Mouse (Mus musculus) layer of hippocampus, adult 2 months (tissue): ENCODE data around the gene Nckap5. TPM values are rescaled to one million over a fixed set of nuclear protein-coding genes. Genes with fewer than 3 reads are reported as not detected.

Experiments
- DNase-seq, 2 experiments: peaks; one replicate each; pipeline ENCODE4 v3.0.0; 2022; ENCODE audit warnings: low spot score in 2 of 2
- H3K27ac ChIP-seq: fragments of 200-600 bp; 2 replicates; pipeline ENCODE4 v1.8.1; 2022
- H3K4me3 ChIP-seq: fragments of 200-600 bp; 2 replicates; pipeline ENCODE4 v1.8.1; 2022; ENCODE audit warnings: mild to moderate bottlenecking
- CTCF ChIP-seq: fragments of 200-600 bp; conservative IDR thresholded peaks from 2 replicates; pipeline ENCODE4 v1.8.1; 2022; ENCODE audit warnings: antibody characterized with exemption, mild to moderate bottlenecking, moderate library complexity
- total RNA-seq, 2 experiments: library from RNA; stranded (reverse); gene quantifications; 2 replicates each; pipeline ENCODE4 v1.2.3; 2021

The Nckap5 gene
- total RNA-seq, 2 experiments from 2014 or later, result 10.5 to 11.8 TPM

- DNase-seq, result no peak
- H3K27ac ChIP-seq, result no peak overlapping the region
- no peak for TF ChIP-seq CTCF
- no peak overlapping the region for H3K4me3 ChIP-seq
Observed at GRCm38 (mm10) chr1:126578163-126578562, 252.4 kb downstream of the Nckap5 start.

- no peak for TF ChIP-seq CTCF
- no peak overlapping the region for H3K4me3 ChIP-seq
- DNase-seq, result no peak
- no peak overlapping the region for H3K27ac ChIP-seq
Observed at GRCm38 (mm10) chr1:126574295-126574694, 256.3 kb downstream of the Nckap5 start.

GRCm38 (mm10) chr1:126573714-126574113 is 256.9 kb downstream of the Nckap5 start:
- DNase-seq, result no peak
- Histone ChIP-seq H3K4me3 (no peak overlapping the region), H3K27ac (no peak overlapping the region)
- no peak for TF ChIP-seq CTCF

GRCm38 (mm10) chr1:126573097-126573496 is 257.5 kb downstream of the Nckap5 start:
- Histone ChIP-seq H3K4me3 (no peak overlapping the region), H3K27ac (no peak overlapping the region)
- no peak for TF ChIP-seq CTCF
- no peak for DNase-seq

- DNase-seq, result no peak
- TF ChIP-seq CTCF, result no peak
- Histone ChIP-seq H3K4me3 (no peak overlapping the region), H3K27ac (no peak overlapping the region)
Observed at GRCm38 (mm10) chr1:126569611-126570238, 260.9 kb downstream of the Nckap5 start.

GRCm38 (mm10) chr1:126568520-126569197 is 261.9 kb downstream of the Nckap5 start:
- DNase-seq, result peak; percentile 3 to 29
- Histone ChIP-seq H3K4me3 (no peak overlapping the region), H3K27ac (no peak overlapping the region)
- TF ChIP-seq CTCF, result peak; percentile 77

GRCm38 (mm10) chr1:126565151-126565725 is 265.4 kb downstream of the Nckap5 start:
- no peak for TF ChIP-seq CTCF
- no peak overlapping the region for H3K27ac ChIP-seq
- DNase-seq, result no peak
- H3K4me3 ChIP-seq, result no peak overlapping the region

GRCm38 (mm10) chr1:126560931-126561330 is 269.7 kb downstream of the Nckap5 start:
- TF ChIP-seq CTCF, result no peak
- Histone ChIP-seq H3K27ac (no peak overlapping the region), H3K4me3 (no peak overlapping the region)
- no peak for DNase-seq

- no peak for TF ChIP-seq CTCF
- no peak overlapping the region for H3K4me3 ChIP-seq
- H3K27ac ChIP-seq, result no peak overlapping the region
- no peak for DNase-seq
Observed at GRCm38 (mm10) chr1:126557791-126558294, 272.8 kb downstream of the Nckap5 start.

GRCm38 (mm10) chr1:126547979-126548378 is 282.6 kb downstream of the Nckap5 start:
- no peak overlapping the region for H3K4me3 ChIP-seq
- no peak for DNase-seq
- no peak for TF ChIP-seq CTCF

GRCm38 (mm10) chr1:126544471-126544870 is 286.1 kb downstream of the Nckap5 start:
- H3K4me3 ChIP-seq, result no peak overlapping the region
- no peak for DNase-seq
- no peak overlapping the region for H3K27ac ChIP-seq
- no peak for TF ChIP-seq CTCF

More at GRCm38 (mm10) chr1:126547979-126548378, 282.6 kb downstream of the Nckap5 start:
- H3K27ac ChIP-seq, result no peak overlapping the region

- no peak overlapping the region for H3K4me3 ChIP-seq
- no peak for TF ChIP-seq CTCF
- no peak for DNase-seq
- H3K27ac ChIP-seq, result no peak overlapping the region
Observed at GRCm38 (mm10) chr1:126537223-126537757, 293.3 kb downstream of the Nckap5 start.

GRCm38 (mm10) chr1:126535527-126535926 is 295.1 kb downstream of the Nckap5 start:
- no peak for DNase-seq
- TF ChIP-seq CTCF, result no peak
- no peak overlapping the region for H3K27ac ChIP-seq
- no peak overlapping the region for H3K4me3 ChIP-seq
